Mouse (Mus musculus) left cerebral cortex, postnatal 25 days (tissue): Measurements from ENCODE around the gene Sclt1. TPM values are rescaled to one million over a fixed set of nuclear protein-coding genes. Genes with fewer than 3 reads are reported as not detected.
A peak's percentile ranks its signal among the peaks of the same experiment; 100 is the strongest.
"Not testable (repeated sequence)": the region's sequence is repeated elsewhere in the genome, so short reads cannot be mapped to it uniquely, and the experiment has no call there.

Experiments
- DNase-seq, 2 experiments: peaks; one replicate each; pipeline ENCODE4 v3.0.0; 2022; ENCODE audit warnings: low spot score in 2 of 2, mixed read lengths in 1 of 2
- intact Hi-C: fragments of 180-260 bp; cut with DNase I; formaldehyde crosslinking; loops from one replicate; pipeline ENCODE4 v1.15.1; 2025
- total RNA-seq, 2 experiments: library from RNA; stranded (reverse); gene quantifications; 2 replicates each; pipeline ENCODE4 v1.2.3; 2021

Gene Sclt1
- total RNA-seq: 10 to 100 TPM; 18.2 to 22.1 TPM

GRCm38 (mm10) chr3:41742278-41742934, at the start of gene Sclt1, which contains the start of gene D3Ertd751e:
TSS of gene Sclt1 (minus strand) at chr3:41742514.
TSS of gene D3Ertd751e (plus strand) at chr3:41742611.
- DNase-seq: peak; percentile 99
- intact Hi-C loops: loop anchor here (2.0 to 5.0 kb wide), 2 partner anchors 178 to 660 kb away; partner anchors contain the start of gene Pgrmc2

GRCm38 (mm10) chr3:41762091-41762490, 19.8 kb upstream of the Sclt1 start:
- DNase-seq: no peak
- intact Hi-C loops: no loop called here

DNA sequence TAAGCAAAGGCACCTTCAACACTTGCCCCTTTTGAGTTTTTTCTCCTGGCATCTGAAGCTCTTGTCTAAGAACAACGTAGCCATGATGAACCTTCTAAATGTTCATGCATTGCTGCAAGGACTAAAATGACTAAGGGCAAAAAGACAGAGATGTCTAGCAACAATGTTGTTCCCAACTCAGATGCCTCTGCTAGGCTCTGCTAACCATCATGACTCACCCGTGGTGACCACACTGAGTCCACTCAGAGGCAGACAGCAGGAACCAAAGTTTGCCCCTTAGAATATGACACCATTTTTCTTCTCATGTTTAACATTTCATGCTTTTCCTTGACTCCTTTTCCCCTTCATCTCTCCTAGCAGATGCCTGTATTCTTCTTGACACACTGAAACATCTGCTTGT, 12.2 kb upstream of the Sclt1 start:
- no peak for DNase-seq
- intact Hi-C loops: no loop called here

GRCm38 (mm10) chr3:41743436-41743835, 1.1 kb upstream of the Sclt1 start:
- intact Hi-C loops: loop anchor here (2.0 to 5.0 kb wide), 2 partner anchors 179 to 661 kb away; partner anchors contain the start of gene Pgrmc2
- no peak for DNase-seq

GRCm38 (mm10) chr3:41741601-41742277, 575 bp downstream of the Sclt1 start:
- intact Hi-C loops: loop anchor here (2.0 to 5.0 kb wide), 2 partner anchors 177 to 659 kb away; partner anchors contain the start of gene Pgrmc2
- DNase-seq: peak; percentile 28 to 29

- DNase-seq: no peak
- intact Hi-C loops: no loop called here
Measured at GRCm38 (mm10) chr3:41695681-41696080, 46.6 kb downstream of the Sclt1 start.

DNA sequence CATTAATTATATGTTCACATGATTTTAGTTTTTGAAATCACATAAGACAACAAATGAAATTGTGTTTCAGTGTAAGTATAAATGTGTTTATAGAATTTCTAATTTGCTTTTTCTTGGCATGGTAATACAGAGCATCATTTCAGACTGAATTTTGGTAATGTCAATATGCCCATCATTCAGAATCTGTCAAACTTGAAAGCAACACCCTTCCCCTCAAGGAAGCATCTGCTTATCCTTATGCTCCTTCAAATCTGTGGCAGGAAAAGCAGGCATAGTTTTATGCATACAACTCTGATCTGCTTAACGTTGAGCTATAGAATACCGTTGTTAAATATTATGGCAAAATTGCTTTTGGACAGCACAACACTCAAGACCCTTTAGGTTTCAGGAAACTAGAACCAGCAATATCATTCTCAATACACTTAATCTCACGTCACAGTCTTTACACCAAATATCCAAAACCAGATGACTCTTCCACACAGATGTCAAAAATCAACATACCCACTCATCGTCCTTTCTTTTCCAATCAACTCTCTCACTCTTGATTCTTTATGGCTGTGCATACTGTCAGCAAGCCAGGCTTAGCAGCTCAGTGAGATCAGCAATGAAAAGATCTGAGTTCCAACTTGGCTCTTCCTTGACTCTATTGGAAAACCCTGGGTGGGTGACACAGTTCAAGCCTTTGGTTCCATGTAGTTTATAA, 49.7 kb downstream of the Sclt1 start:
- DNase-seq: no peak
- intact Hi-C loops: no loop called here

GRCm38 (mm10) chr3:41690114-41690640, 52.1 kb downstream of the Sclt1 start:
- intact Hi-C loops, DNase-seq: not testable (repeated sequence)

GRCm38 (mm10) chr3:41686396-41686795, 55.9 kb downstream of the Sclt1 start:
- intact Hi-C loops: no loop called here
- DNase-seq: no peak

DNA sequence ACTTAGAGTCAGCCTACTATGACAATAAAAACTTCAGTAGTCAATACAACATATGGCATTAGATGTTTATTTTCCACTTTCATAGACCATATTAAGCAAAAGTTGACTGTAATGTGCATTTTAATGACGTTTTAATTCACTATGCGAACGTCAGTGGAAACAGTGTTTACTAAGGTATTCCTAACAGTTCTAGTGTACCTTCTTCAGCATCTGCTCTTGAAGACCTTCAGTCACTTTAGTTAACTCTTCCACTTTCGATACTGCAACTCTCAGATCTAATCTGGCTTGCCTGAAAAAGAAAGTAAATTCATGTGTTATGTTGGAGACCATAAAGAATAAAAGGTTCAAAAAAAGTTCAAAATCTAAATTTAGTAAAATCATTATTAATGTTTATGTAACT, 60.2 kb downstream of the Sclt1 start:
- no peak for DNase-seq
- intact Hi-C loops: no loop called here

- DNase-seq: no peak
- intact Hi-C loops: no loop called here
Measured at GRCm38 (mm10) chr3:41676648-41677047, 65.7 kb downstream of the Sclt1 start.

- DNase-seq: no peak
- intact Hi-C loops: no loop called here
Measured at GRCm38 (mm10) chr3:41674778-41675177, 67.5 kb downstream of the Sclt1 start.

DNA sequence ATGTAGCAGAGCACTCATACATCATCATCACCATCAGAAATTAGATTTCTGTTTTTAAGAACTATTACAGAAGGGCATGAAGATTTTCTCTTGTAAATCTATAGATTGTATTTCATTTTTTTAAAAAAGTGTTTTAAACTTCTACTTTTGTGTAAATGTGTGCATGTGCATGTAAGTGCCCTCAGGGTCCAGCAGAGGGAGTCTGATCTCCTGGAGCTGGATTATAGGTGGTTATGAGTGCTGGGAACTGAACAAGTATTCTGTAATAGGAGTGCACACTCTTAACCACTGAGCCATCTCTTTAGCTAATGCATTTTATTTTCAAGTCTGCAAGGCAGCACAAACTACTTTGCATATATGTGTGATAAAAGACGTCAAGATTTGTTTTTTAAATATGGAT, 86.7 kb downstream of the Sclt1 start:
- intact Hi-C loops: no loop called here

DNA sequence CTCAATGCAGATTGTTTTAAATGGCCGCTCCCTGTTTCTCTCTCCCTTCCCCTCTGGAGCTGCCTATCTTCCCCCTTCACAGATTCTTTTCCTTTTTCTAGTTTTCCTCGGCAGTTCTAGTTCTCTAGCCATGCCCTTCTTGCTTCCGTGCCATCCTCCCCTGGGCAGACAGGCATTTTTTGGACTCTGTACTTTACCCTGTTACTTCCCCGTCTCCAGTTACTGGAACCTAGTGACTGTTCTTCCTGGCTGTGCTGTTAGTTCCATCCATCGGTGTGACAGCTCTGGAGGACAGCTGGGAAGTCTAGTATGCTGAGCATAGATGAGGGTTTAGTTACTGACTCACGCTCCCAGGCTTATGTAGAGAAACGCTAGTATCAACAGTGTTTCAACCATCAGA, 121.3 kb downstream of the Sclt1 start:
- no peak for DNase-seq
- intact Hi-C loops: no loop called here

More for the DNA sequence above, 86.7 kb downstream of the Sclt1 start:
- DNase-seq: no peak

GRCm38 (mm10) chr3:41618488-41618887, 123.8 kb downstream of the Sclt1 start:
- DNase-seq: no peak
- intact Hi-C loops: no loop called here

GRCm38 (mm10) chr3:41618036-41618435, 124.3 kb downstream of the Sclt1 start:
- intact Hi-C loops: no loop called here
- DNase-seq: no peak

- intact Hi-C loops: no loop called here
- peak in 1 of 2 experiments; percentile 47 for DNase-seq
Measured at GRCm38 (mm10) chr3:41614230-41614985, 127.9 kb downstream of the Sclt1 start.

GRCm38 (mm10) chr3:41613706-41614105, 128.6 kb downstream of the Sclt1 start:
- no peak for DNase-seq
- intact Hi-C loops: no loop called here

GRCm38 (mm10) chr3:41612211-41612610, 130.1 kb downstream of the Sclt1 start:
- intact Hi-C loops: no loop called here
- no peak for DNase-seq
